Mouse (Mus musculus): ENCODE data around the gene Olfr767. TPM values are rescaled to one million over a fixed set of nuclear protein-coding genes. Genes with fewer than 3 reads are reported as not detected.

Gene Olfr767
- not detected in 2 replicates for polyA plus RNA-seq (2012; rRNA removed)

DNA sequence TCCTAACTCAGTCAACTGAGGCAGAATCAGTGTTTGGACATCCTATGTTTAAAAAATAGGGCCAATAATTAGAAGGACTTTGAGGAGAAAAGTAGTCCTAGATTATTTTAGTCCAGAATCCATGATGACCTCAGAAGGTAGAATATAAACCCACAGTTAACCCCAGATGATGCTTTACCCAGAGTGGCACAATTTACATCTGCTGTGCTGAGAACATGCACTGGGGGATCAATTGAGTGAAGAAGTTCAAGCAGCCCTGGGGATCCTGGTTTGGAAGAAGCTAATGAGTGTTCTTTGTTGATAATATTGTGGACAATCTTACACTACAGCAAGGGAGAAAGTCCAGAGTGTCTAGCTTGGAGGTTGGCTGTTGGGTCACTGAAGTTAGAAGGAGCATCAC lies at the start of gene Olfr767:
Gene Olfr767, minus strand, starts transcription at position 101 of the 400 bp plus-strand sequence.

DNA sequence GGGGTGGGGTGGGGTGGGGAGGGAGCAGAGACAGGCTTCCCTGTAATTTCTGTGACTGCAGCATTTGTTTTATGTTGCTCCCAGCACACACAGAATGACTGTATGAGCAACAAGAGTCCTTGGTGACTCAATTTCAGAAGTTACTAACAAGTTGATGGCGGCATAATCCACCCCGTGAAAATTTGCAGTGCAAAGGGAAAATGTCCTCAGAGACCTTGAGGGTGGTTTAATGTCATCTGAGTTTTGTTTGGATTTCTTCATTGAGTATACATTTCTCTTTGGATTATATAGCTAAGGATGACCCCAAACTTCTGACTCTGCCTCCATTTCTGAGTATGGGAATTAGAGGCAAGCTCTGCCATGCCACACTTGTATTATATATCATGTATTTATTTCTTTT lies 35.1 kb upstream of the Olfr767 start, which contains the start of gene Olfr769:
Gene Olfr769, minus strand, starts transcription at position 101 of the 400 bp plus-strand sequence.

DNA sequence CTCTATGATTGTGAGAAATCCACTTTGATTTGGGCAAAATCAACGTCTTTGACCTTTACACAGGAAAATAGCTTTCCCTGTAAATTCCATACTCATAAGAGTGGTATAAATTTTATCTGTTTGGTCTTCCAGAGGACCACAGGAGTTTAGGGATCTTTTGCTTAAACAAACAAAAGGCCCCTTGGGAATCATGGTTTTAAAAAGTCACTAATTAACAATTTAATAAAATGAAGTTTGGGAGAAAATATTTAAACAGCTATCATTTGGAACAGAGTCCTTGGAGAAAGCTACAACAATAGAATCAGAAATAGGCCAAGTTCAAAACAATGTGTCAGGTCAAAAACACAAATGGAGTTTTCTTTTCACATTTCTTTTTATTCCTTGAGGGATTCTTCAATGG lies 16.6 kb upstream of the Olfr767 start, which contains the start of gene Olfr768:
Gene Olfr768, minus strand, starts transcription at position 101 of the 400 bp plus-strand sequence.

DNA sequence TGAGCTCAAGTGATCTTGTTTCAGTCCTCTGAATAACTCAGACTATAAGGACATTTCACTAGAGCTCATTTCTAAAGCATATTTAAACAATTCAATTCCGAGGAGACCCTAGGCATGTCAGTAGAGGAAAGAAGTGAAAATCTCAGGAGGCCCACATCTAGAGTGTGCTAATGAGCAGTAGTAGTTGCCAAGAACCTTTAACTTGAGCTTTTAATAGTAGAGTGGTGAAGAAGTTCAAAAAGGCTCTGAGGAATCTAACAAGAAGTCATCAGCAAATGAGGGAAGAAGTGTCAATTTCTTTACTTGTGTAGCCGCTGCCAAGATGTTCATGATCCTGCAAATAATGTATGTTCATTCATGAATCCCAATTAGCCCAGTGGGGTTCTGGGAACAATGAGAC lies 13.8 kb downstream of the Olfr767 start, which contains the start of gene Olfr766-ps1:
Gene Olfr766-ps1, minus strand, starts transcription at position 101 of the 400 bp plus-strand sequence.

DNA sequence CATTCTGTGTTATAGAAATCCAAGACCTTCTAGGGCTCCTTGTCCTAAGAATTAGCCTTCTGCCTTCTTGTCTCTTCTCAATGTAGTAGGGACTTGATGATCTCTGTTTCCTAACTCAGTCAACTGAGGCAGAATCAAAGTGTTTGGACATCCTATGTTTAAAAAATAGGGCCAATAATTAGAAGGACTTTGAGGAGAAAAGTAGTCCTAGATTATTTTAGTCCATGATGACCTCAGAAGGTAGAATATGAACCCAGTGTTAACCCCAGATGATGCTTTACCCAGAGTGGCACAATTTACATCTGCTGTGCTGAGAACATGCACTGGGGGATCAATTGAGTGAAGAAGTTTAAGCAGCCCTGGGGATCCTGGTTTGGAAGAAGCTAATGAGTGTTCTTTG lies 32.8 kb downstream of the Olfr767 start, which contains the start of gene Olfr765:
Gene Olfr765, minus strand, starts transcription at position 101 of the 400 bp plus-strand sequence.

DNA sequence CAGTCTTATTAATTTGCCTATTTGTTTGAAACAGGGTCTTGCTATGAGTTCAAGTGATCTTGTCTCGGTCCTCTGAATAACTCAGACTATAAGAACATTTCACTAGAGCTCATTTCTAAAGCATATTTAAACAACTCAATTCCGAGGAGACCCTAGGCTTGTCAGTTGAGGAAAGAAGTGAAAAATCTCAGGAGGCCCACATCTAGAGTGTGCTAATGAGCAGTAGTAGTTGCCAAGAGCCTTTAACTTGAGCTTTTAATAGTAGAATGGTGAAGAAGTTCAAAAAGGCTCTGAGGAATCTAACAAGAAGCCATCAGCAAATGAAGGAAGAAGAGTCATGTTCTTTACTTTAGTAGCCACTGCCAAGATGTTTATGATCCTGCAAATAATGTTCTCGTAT lies 42.9 kb downstream of the Olfr767 start, which contains the start of gene Olfr764-ps1:
Gene Olfr764-ps1, minus strand, starts transcription at position 101 of the 400 bp plus-strand sequence.

Other genes with a start within 250 kb of the Olfr767 start
- 8.7 and 8.9 TPM in 2 replicates for gene Gdf11, start 191.2 kb downstream of the Olfr767 start, polyA plus RNA-seq (2012; rRNA removed)
- gene Cd63, start 181.9 kb downstream of the Olfr767 start, polyA plus RNA-seq (2012; rRNA removed), result 65.0 and 99.6 TPM in 2 replicates
- 11.4 and 19.1 TPM in 2 replicates for gene Rdh5, start 160.0 kb downstream of the Olfr767 start, polyA plus RNA-seq (2012; rRNA removed)
- gene Bloc1s1, start 158.9 kb downstream of the Olfr767 start, polyA plus RNA-seq (2012; rRNA removed), result 280 and 314 TPM in 2 replicates
- gene Itga7, start 149.1 kb downstream of the Olfr767 start, polyA plus RNA-seq (2012; rRNA removed), result 11.6 and 16.9 TPM in 2 replicates
- not detected in 2 replicates for gene Mettl7b, start 121.9 kb downstream of the Olfr767 start, polyA plus RNA-seq (2012; rRNA removed)
- not detected in 2 replicates for gene Olfr9, start 93.5 kb downstream of the Olfr767 start, polyA plus RNA-seq (2012; rRNA removed)
- not detected in 2 replicates for gene Olfr763, start 72.1 kb downstream of the Olfr767 start, polyA plus RNA-seq (2012; rRNA removed)
- not detected in 2 replicates for gene Olfr764-ps1, start 43.0 kb downstream of the Olfr767 start, polyA plus RNA-seq (2012; rRNA removed)
- gene Olfr765, start 32.9 kb downstream of the Olfr767 start, polyA plus RNA-seq (2012; rRNA removed), result not detected in 2 replicates
- not detected in 2 replicates for gene Olfr766-ps1, start 13.9 kb downstream of the Olfr767 start, polyA plus RNA-seq (2012; rRNA removed)
- not detected in 2 replicates for gene Olfr768, start 16.5 kb upstream of the Olfr767 start, polyA plus RNA-seq (2012; rRNA removed)
- gene Olfr769, start 35.0 kb upstream of the Olfr767 start, polyA plus RNA-seq (2012; rRNA removed), result not detected in 2 replicates
- gene Olfr770, start 56.1 kb upstream of the Olfr767 start, polyA plus RNA-seq (2012; rRNA removed), result not detected in 2 replicates
- not detected in 2 replicates for gene Olfr771, start 81.8 kb upstream of the Olfr767 start, polyA plus RNA-seq (2012; rRNA removed)
- not detected in 2 replicates for gene Olfr772, start 95.0 kb upstream of the Olfr767 start, polyA plus RNA-seq (2012; rRNA removed)
- not detected in 2 replicates for gene Olfr773, start 104.5 kb upstream of the Olfr767 start, polyA plus RNA-seq (2012; rRNA removed)
- gene Olfr774, start 153.3 kb upstream of the Olfr767 start, polyA plus RNA-seq (2012; rRNA removed), result not detected in 2 replicates
- gene Olfr775, start 165.5 kb upstream of the Olfr767 start, polyA plus RNA-seq (2012; rRNA removed), result not detected in 2 replicates
- gene Olfr776, start 176.2 kb upstream of the Olfr767 start, polyA plus RNA-seq (2012; rRNA removed), result not detected in 2 replicates
- gene Olfr777, start 188.6 kb upstream of the Olfr767 start, polyA plus RNA-seq (2012; rRNA removed), result not detected in 2 replicates
- gene Olfr780, start 235.2 kb upstream of the Olfr767 start, polyA plus RNA-seq (2012; rRNA removed), result not detected in 2 replicates
- gene Olfr781, start 245.9 kb upstream of the Olfr767 start, polyA plus RNA-seq (2012; rRNA removed), result not detected in 2 replicates